9 mouse cellular contexts compared by ENCODE assay signal in genomic region chr2:133793293-133793692, GRCm38 (mm10).
DNase-seq lines count a peak whose midpoint lies in the region; ATAC-seq and TF ChIP-seq lines count a peak whose summit lies in the region.
"Had no signal": no experiment of that assay in that cellular context is flagged by ENCODE, and none has a peak within 500 bp of the region (broad histone marks: within the 10 kb centered on the region; RNA-seq: fewer than 3 reads in every experiment).

No protein-coding gene starts in this region.

- no peak overlapping the region for H3K27ac ChIP-seq in limb, embryonic 11.5 days (replicated peaks; ENCODE audit: low read depth, low read length)
- H3K27ac ChIP-seq in limb, embryonic 10.5 days, result no peak overlapping the region
- no peak overlapping the region for H3K27ac ChIP-seq in lung, embryonic 14.5 days (ENCODE audit: low read depth)
- H3K27ac ChIP-seq: liver, embryonic 15.5 days had no signal

- H3K9ac ChIP-seq in limb, embryonic 11.5 days (ENCODE audit: low read length), result no peak overlapping the region
- H3K9ac ChIP-seq in lung, embryonic 14.5 days, result no peak overlapping the region
- H3K9ac ChIP-seq: liver, embryonic 15.5 days had no signal

- peak; percentile 70 for TF ChIP-seq CTCF in lung, embryonic 14.5 days (IDR thresholded peaks at IDR 0.05; ENCODE audit: low read depth)

- H3K4me1 ChIP-seq in limb, embryonic 11.5 days (ENCODE audit: control insufficient read depth, insufficient read depth, low read length), result no peaks in the 10 kb centered on the region
- peaks cover 4% of the 10 kb centered on the region; the same call in 1 of the 2 replicates for H3K4me1 ChIP-seq in limb, embryonic 10.5 days
- no peaks in the 10 kb centered on the region for H3K4me1 ChIP-seq in lung, embryonic 14.5 days (ENCODE audit: insufficient read depth)
- H3K4me1 ChIP-seq: liver, embryonic 15.5 days had no signal

- H3K27me3 ChIP-seq in limb, embryonic 11.5 days (ENCODE audit: control insufficient read depth, insufficient read depth, low read length), result no peaks in the 10 kb centered on the region
- H3K27me3 ChIP-seq in limb, embryonic 10.5 days (ENCODE audit: low read depth, poor library complexity, severe bottlenecking), result no peaks in the 10 kb centered on the region
- H3K27me3 ChIP-seq in lung, embryonic 14.5 days (ENCODE audit: insufficient read depth, low read length), result no peaks in the 10 kb centered on the region
- H3K27me3 ChIP-seq: liver, embryonic 15.5 days had no signal

- 39% methylated on average over 2 of the region's 2 CpGs for WGBS in limb, embryonic 11.5 days
- WGBS in limb, embryonic 10.5 days, result 37% methylated on average over 2 of the region's 2 CpGs
- WGBS in lung, embryonic 14.5 days, result 21% methylated on average over 2 of the region's 2 CpGs

- H3K4me2 ChIP-seq in limb, embryonic 11.5 days (ENCODE audit: low read depth, severe bottlenecking), result no peak overlapping the region
- H3K4me2 ChIP-seq in lung, embryonic 14.5 days, result no peak overlapping the region
- H3K4me2 ChIP-seq: liver, embryonic 15.5 days had no signal

- H3K9me3 ChIP-seq in limb, embryonic 11.5 days (ENCODE audit: control insufficient read depth, low read length), result no peaks in the 10 kb centered on the region
- no peaks in the 10 kb centered on the region for H3K9me3 ChIP-seq in limb, embryonic 10.5 days (replicated peaks)
- H3K9me3 ChIP-seq in lung, embryonic 14.5 days (ENCODE audit: low read depth, low read length), result no peaks in the 10 kb centered on the region
- H3K9me3 ChIP-seq: liver, embryonic 15.5 days had no signal

- H3K4me3 ChIP-seq in limb, embryonic 11.5 days (ENCODE audit: low read depth, low read length), result no peak overlapping the region
- no peak overlapping the region for H3K4me3 ChIP-seq in limb, embryonic 10.5 days
- no peak overlapping the region for H3K4me3 ChIP-seq in lung, embryonic 14.5 days (ENCODE audit: low read depth, low read length)
- H3K4me3 ChIP-seq: liver, embryonic 15.5 days had no signal

- peak; percentile 11 for DNase-seq in gastrocnemius, adult 18-20 months (ENCODE audit: low spot score)
- DNase-seq in gastrocnemius, postnatal 25 days, result no peak
- DNase-seq in limb, embryonic 11.5 days (ENCODE audit: low spot score), result peak; percentile 42
- DNase-seq in limb, embryonic 10.5 days (ENCODE audit: low spot score), result no peak
- DNase-seq in adrenal gland, postnatal 14 days, result peak; percentile 24
- DNase-seq in lung, embryonic 14.5 days, result peak; percentile 79
- DNase-seq in ovary, postnatal 36 days (ENCODE audit: low spot score), result no peak

- H3K36me3 ChIP-seq in limb, embryonic 11.5 days (ENCODE audit: control insufficient read depth, insufficient read depth, low read length), result no peaks in the 10 kb centered on the region
- H3K36me3 ChIP-seq in limb, embryonic 10.5 days, result no peaks in the 10 kb centered on the region
- no peaks in the 10 kb centered on the region for H3K36me3 ChIP-seq in lung, embryonic 14.5 days (ENCODE audit: insufficient read depth)
- H3K36me3 ChIP-seq: liver, embryonic 15.5 days had no signal

- no peak for ATAC-seq in limb, embryonic 11.5 days (ENCODE audit: insufficient number of reproducible peaks, low FRiP score, low TSS enrichment, low read depth)
- ATAC-seq in lung, embryonic 14.5 days (ENCODE audit: insufficient read depth), result no peak
- ATAC-seq in erythroid progenitor cell, adult 5-6 weeks (replicated peaks; ENCODE audit: low FRiP score, poor library complexity, severe bottlenecking), result no peak

Comparison
In these comparisons a context has a peak if more than half of its experiments do, and no peak if none do; other contexts are left out.
1. DNase-seq: peak in gastrocnemius, adult 18-20 months (single experiment), limb, embryonic 11.5 days (single experiment), adrenal gland, postnatal 14 days (single experiment) and lung, embryonic 14.5 days (single experiment); none in gastrocnemius, postnatal 25 days (single experiment), limb, embryonic 10.5 days (single experiment) and ovary, postnatal 36 days (single experiment).